Mouse (Mus musculus) neural tube, embryonic 10.5 days (tissue): Measurements from ENCODE around the gene Rbfox3.

ENCODE experiments used
- DNase-seq: peaks from one replicate; pipeline ENCODE4 v3.0.0-alpha.2; 2017; ENCODE audit warnings: low spot score; ENCODE audit errors: extremely low spot score

The Rbfox3 gene

GRCm38 (mm10) chr11:118881786-118882495, 29.5 kb downstream of the Rbfox3 start:
- no peak for DNase-seq

GRCm38 (mm10) chr11:118879466-118880150, 31.8 kb downstream of the Rbfox3 start:
- DNase-seq, result no peak

GRCm38 (mm10) chr11:118878605-118879245, 32.7 kb downstream of the Rbfox3 start:
- no peak for DNase-seq

GRCm38 (mm10) chr11:118875243-118875897, 36.0 kb downstream of the Rbfox3 start:
- no peak for DNase-seq

- DNase-seq, result no peak
Observed at GRCm38 (mm10) chr11:118874487-118875095, 36.8 kb downstream of the Rbfox3 start.

- no peak for DNase-seq
Observed at GRCm38 (mm10) chr11:118874022-118874421, 37.4 kb downstream of the Rbfox3 start.

GRCm38 (mm10) chr11:118871527-118871926, 39.9 kb downstream of the Rbfox3 start:
- no peak for DNase-seq

GRCm38 (mm10) chr11:118863360-118863759, 48.0 kb downstream of the Rbfox3 start:
- DNase-seq, result no peak

GRCm38 (mm10) chr11:118861801-118862431, 49.5 kb downstream of the Rbfox3 start:
- DNase-seq, result no peak

- no peak for DNase-seq
Observed at GRCm38 (mm10) chr11:118861246-118861645, 50.2 kb downstream of the Rbfox3 start.

- DNase-seq, result no peak
Observed at GRCm38 (mm10) chr11:118860812-118861211, 50.6 kb downstream of the Rbfox3 start.

- DNase-seq, result no peak
Observed at GRCm38 (mm10) chr11:118859839-118860238, 51.6 kb downstream of the Rbfox3 start.

- DNase-seq, result no peak
Observed at GRCm38 (mm10) chr11:118858305-118858704, 53.1 kb downstream of the Rbfox3 start.

- no peak for DNase-seq
Observed at GRCm38 (mm10) chr11:118851391-118851790, 60.0 kb downstream of the Rbfox3 start.

- DNase-seq, result no peak
Observed at GRCm38 (mm10) chr11:118847986-118848385, 63.4 kb downstream of the Rbfox3 start.

- DNase-seq, result no peak
Observed at GRCm38 (mm10) chr11:118840992-118841391, 70.4 kb downstream of the Rbfox3 start.

GRCm38 (mm10) chr11:118838167-118838566, 73.2 kb downstream of the Rbfox3 start:
- DNase-seq, result no peak

GRCm38 (mm10) chr11:118836889-118837288, 74.5 kb downstream of the Rbfox3 start:
- DNase-seq, result no peak

GRCm38 (mm10) chr11:118832793-118833481, 78.5 kb downstream of the Rbfox3 start:
- no peak for DNase-seq

GRCm38 (mm10) chr11:118831730-118832129, 79.7 kb downstream of the Rbfox3 start:
- no peak for DNase-seq
